Mouse (Mus musculus): ENCODE data around the gene Prkn. TPM values are rescaled to one million over a fixed set of nuclear protein-coding genes. Genes with fewer than 3 reads are reported as not detected.

Gene Prkn
- polyA plus RNA-seq, 1 experiment, result 0.58 TPM

DNA sequence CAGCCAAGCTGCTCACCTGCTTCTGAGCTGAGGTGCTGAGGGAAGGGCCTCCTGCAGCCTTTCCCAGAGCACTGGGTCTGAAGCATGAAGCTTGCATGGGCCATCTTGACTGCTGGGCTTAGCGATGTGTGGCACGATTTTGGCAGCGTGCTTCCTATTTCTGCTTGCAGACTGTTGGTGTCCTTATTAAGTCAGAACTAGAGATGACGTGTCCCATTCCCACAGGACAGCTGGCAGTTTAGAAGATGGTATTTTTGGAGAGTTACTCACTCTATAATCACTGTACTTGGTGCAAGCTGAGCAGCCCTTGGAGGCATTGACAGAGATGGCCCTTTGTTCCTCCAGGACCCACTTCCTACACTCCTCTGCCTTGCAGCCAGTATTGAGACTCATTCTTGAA is 545.1 kb downstream of the Prkn start:
- 87% methylated on average over 4 of the region's 4 CpGs for WGBS
- no peak for TF ChIP-seq POLR2A (IDR thresholded peaks at IDR 0.05; ENCODE audit: low read depth, low read length)
- no peak for TF ChIP-seq CTCF (IDR thresholded peaks at IDR 0.05; ENCODE audit: extremely low read depth, insufficient read length, insufficient replicate concordance, low read depth, low read length)
- Histone ChIP-seq H3K4me3 (ENCODE audit: low read depth, low read length) (no peak overlapping the region), H3K27me3 (ENCODE audit: control insufficient read depth, insufficient read depth, low read length) (no peaks in the 10 kb centered on the region), H3K27ac (ENCODE audit: insufficient read depth, low read depth, low read length) (no peak overlapping the region), H3K4me1 (ENCODE audit: control insufficient read depth, insufficient read depth, insufficient read length, low read length) (no peaks in the 10 kb centered on the region), H3K36me3 (ENCODE audit: control insufficient read depth, insufficient read depth, low read length) (no peaks in the 10 kb centered on the region)

DNA sequence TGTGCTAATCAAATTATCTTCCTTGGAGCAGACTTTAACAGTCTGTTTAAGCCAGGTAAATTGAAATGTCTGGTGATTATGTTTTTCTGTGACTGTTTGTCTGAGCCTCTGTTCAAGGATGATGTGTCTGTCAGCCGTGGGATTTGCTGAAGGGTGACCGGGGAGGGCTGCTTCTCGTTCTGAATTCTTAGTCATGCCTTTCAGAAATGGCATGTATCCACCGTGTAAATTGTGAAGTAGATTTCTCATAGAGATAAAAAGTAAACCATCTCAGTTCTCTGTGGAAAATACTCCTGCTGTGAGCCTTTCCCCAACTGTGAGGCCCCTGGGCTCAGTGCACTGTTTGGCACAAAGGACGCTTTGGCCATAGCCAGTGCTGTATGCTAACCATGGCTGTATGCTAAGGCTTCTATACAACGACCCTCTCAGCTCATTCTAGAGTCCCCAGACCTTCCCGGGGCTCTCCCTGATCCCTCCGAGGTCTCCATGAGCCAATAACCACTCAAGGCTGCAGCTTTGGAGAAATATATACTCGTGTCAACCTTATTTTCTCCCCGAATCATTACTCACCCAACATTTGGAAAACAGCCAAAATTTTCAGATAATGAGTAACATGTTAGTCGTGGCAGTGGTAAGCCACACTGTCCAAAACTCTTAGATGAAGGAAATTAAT is 552.6 kb downstream of the Prkn start:
- no peak overlapping the region for H3K27ac ChIP-seq (ENCODE audit: insufficient read depth, low read depth, low read length)
- no peaks in the 10 kb centered on the region for H3K4me1 ChIP-seq (ENCODE audit: control insufficient read depth, insufficient read depth, insufficient read length, low read length)
- 48% methylated on average over 11 of the region's 11 CpGs for WGBS
- no peaks in the 10 kb centered on the region for H3K27me3 ChIP-seq (ENCODE audit: control insufficient read depth, insufficient read depth, low read length)
- TF ChIP-seq POLR2A (IDR thresholded peaks at IDR 0.05; ENCODE audit: low read depth, low read length) (no peak), CTCF (IDR thresholded peaks at IDR 0.05; ENCODE audit: extremely low read depth, insufficient read length, insufficient replicate concordance, low read depth, low read length) (no peak)
- H3K4me3 ChIP-seq (ENCODE audit: low read depth, low read length), result no peak overlapping the region
- H3K36me3 ChIP-seq (ENCODE audit: control insufficient read depth, insufficient read depth, low read length), result no peaks in the 10 kb centered on the region

DNA sequence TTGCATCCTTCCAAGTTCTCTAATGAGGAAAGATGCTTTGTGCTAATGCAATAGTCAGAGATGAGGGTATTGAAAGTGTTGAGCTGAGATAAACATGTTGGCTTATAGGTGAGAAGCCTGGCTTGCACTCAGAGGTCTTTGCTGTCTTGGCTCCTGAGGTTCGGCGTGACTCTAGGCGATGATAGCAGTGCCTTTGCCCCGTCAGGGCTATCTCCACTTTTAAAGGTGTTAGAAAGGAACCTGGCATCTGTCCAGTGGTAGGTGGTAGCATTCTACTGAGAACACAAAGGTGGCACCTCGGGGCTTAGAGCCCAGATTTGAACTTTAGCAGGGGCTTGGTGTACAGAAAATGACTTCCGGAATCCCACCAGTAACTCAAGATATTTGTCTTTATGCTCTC is 554.4 kb downstream of the Prkn start:
- H3K36me3 ChIP-seq (ENCODE audit: control insufficient read depth, insufficient read depth, low read length), result no peaks in the 10 kb centered on the region
- 81% methylated on average over 6 of the region's 6 CpGs for WGBS
- no peak overlapping the region for H3K4me3 ChIP-seq (ENCODE audit: low read depth, low read length)
- TF ChIP-seq CTCF (IDR thresholded peaks at IDR 0.05; ENCODE audit: extremely low read depth, insufficient read length, insufficient replicate concordance, low read depth, low read length) (no peak), POLR2A (IDR thresholded peaks at IDR 0.05; ENCODE audit: low read depth, low read length) (no peak)
- no peak overlapping the region for H3K27ac ChIP-seq (ENCODE audit: insufficient read depth, low read depth, low read length)
- no peaks in the 10 kb centered on the region for H3K27me3 ChIP-seq (ENCODE audit: control insufficient read depth, insufficient read depth, low read length)
- H3K4me1 ChIP-seq (ENCODE audit: control insufficient read depth, insufficient read depth, insufficient read length, low read length), result no peaks in the 10 kb centered on the region

DNA sequence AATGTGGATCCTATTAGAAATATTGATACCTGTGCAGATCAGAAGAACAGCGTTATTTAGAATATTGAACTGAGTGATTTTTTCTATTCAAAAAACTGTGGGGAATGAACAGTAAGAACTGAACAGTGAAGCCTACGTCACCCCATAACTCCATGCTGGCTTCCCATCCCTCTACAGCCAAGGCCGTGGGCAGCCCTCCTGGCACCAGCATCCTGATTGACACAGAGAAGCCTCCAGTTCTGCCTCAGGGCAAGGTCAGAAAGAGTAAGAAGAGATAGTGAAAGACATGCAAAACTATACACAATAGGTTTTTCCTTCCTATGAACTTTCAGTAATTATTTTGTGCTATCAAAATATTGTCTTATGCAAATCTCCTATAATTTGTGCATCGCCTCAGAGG is 557.5 kb downstream of the Prkn start:
- Histone ChIP-seq H3K4me3 (ENCODE audit: low read depth, low read length) (no peak overlapping the region), H3K27ac (ENCODE audit: insufficient read depth, low read depth, low read length) (no peak overlapping the region), H3K36me3 (ENCODE audit: control insufficient read depth, insufficient read depth, low read length) (no peaks in the 10 kb centered on the region), H3K4me1 (ENCODE audit: control insufficient read depth, insufficient read depth, insufficient read length, low read length) (no peaks in the 10 kb centered on the region), H3K27me3 (ENCODE audit: control insufficient read depth, insufficient read depth, low read length) (no peaks in the 10 kb centered on the region)
- TF ChIP-seq POLR2A (IDR thresholded peaks at IDR 0.05; ENCODE audit: low read depth, low read length) (no peak), CTCF (IDR thresholded peaks at IDR 0.05; ENCODE audit: extremely low read depth, insufficient read length, insufficient replicate concordance, low read depth, low read length) (no peak)
- WGBS, result 87% methylated on average over 4 of the region's 4 CpGs

DNA sequence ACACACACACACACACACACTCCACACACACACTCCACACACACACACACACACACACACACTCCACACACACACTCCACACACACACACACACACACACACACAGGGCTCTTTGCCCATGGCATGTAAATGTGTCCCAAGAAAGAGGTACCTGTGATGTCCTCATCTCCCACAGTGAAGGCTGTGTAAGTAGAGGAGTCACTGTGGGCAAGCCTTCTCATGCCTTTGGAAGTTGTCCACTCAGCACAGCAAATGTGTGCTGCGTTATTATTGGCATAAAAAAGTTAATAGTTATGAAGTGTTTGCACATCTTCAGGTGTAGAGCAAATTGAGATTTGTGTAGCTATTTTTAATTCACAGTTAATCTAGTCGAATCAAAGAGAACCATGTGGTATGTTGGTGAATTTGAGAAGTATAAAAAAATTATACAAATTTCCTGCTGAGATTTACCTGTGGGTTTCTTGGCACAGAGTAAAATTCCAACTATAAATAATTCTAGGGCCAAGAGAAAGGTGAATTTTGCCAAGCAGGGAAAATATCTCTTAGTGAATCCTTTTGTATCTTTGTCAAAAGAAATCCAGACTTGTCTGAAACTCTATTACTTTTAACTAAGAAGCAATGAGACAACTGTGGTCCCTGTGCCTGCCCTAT is 562.2 kb downstream of the Prkn start:
- no peaks in the 10 kb centered on the region for H3K27me3 ChIP-seq (ENCODE audit: control insufficient read depth, insufficient read depth, low read length)
- H3K27ac ChIP-seq (ENCODE audit: insufficient read depth, low read depth, low read length), result no peak overlapping the region
- WGBS, result 64% methylated on average over 2 of the region's 2 CpGs
- no peaks in the 10 kb centered on the region for H3K4me1 ChIP-seq (ENCODE audit: control insufficient read depth, insufficient read depth, insufficient read length, low read length)
- TF ChIP-seq CTCF (IDR thresholded peaks at IDR 0.05; ENCODE audit: extremely low read depth, insufficient read length, insufficient replicate concordance, low read depth, low read length) (no peak), POLR2A (IDR thresholded peaks at IDR 0.05; ENCODE audit: low read depth, low read length) (no peak)
- H3K4me3 ChIP-seq (ENCODE audit: low read depth, low read length), result no peak overlapping the region
- H3K36me3 ChIP-seq (ENCODE audit: control insufficient read depth, insufficient read depth, low read length), result no peaks in the 10 kb centered on the region

GRCm38 (mm10) chr17:11411414-11411813 is 571.2 kb downstream of the Prkn start:
- WGBS, result 39% methylated on average over 10 of the region's 10 CpGs
- no peak overlapping the region for H3K27ac ChIP-seq (ENCODE audit: insufficient read depth, low read depth, low read length)

GRCm38 (mm10) chr17:11413688-11414087 is 573.5 kb downstream of the Prkn start:
- 77% methylated on average over 5 of the region's 5 CpGs for WGBS
- Histone ChIP-seq H3K4me3 (ENCODE audit: low read depth, low read length) (no peak overlapping the region), H3K27ac (ENCODE audit: insufficient read depth, low read depth, low read length) (no peak overlapping the region), H3K4me1 (ENCODE audit: control insufficient read depth, insufficient read depth, insufficient read length, low read length) (no peaks in the 10 kb centered on the region), H3K36me3 (ENCODE audit: control insufficient read depth, insufficient read depth, low read length) (no peaks in the 10 kb centered on the region), H3K27me3 (ENCODE audit: control insufficient read depth, insufficient read depth, low read length) (no peaks in the 10 kb centered on the region)
- no peak for TF ChIP-seq CTCF (IDR thresholded peaks at IDR 0.05; ENCODE audit: extremely low read depth, insufficient read length, insufficient replicate concordance, low read depth, low read length)
- TF ChIP-seq POLR2A (IDR thresholded peaks at IDR 0.05; ENCODE audit: low read depth, low read length), result no peak

More at GRCm38 (mm10) chr17:11411414-11411813, 571.2 kb downstream of the Prkn start:
- no peaks in the 10 kb centered on the region for H3K27me3 ChIP-seq (ENCODE audit: control insufficient read depth, insufficient read depth, low read length)
- no peak overlapping the region for H3K4me3 ChIP-seq (ENCODE audit: low read depth, low read length)
- H3K4me1 ChIP-seq (ENCODE audit: control insufficient read depth, insufficient read depth, insufficient read length, low read length), result no peaks in the 10 kb centered on the region
- TF ChIP-seq CTCF (IDR thresholded peaks at IDR 0.05; ENCODE audit: extremely low read depth, insufficient read length, insufficient replicate concordance, low read depth, low read length) (no peak), POLR2A (IDR thresholded peaks at IDR 0.05; ENCODE audit: low read depth, low read length) (no peak)
- no peaks in the 10 kb centered on the region for H3K36me3 ChIP-seq (ENCODE audit: control insufficient read depth, insufficient read depth, low read length)

Measured in small intestine, adult 2 months (tissue).